Mouse (Mus musculus) liver, postnatal 0 days (tissue): ENCODE measurements around the gene Ssh3.

Source experiments
- CTCF ChIP-seq: sonication (generic); IDR thresholded peaks from 2 replicates; pipeline ENCODE4 v1.5.1; 2016; ENCODE audit warnings: antibody characterized with exemption, low read depth
- EP300 ChIP-seq: IDR thresholded peaks from 2 replicates; pipeline ENCODE4 v1.6.1; 2016; ENCODE audit warnings: antibody characterized with exemption, low read depth, mild to moderate bottlenecking

- TF ChIP-seq CTCF, result no peak
- no peak for TF ChIP-seq EP300
Observed at GRCm38 (mm10) chr19:4219943-4220342, 49.0 kb downstream of the Ssh3 start.
